Mouse (Mus musculus) testis, adult 2 months (tissue): ENCODE results near the gene Dctn2.

Source experiments
- CTCF ChIP-seq: fragments of 200-500 bp; IDR thresholded peaks from 2 replicates; pipeline ENCODE4 v1.5.1; 2012; ENCODE audit warnings: low read depth, mild to moderate bottlenecking, inconsistent platforms, low read length, moderate library complexity; ENCODE audit not compliant: control insufficient read depth, insufficient read depth, insufficient replicate concordance
- POLR2A ChIP-seq: fragments of 200-500 bp; IDR thresholded peaks from 2 replicates; pipeline ENCODE4 v1.6.1; 2012; ENCODE audit warnings: low read depth, mild to moderate bottlenecking, inconsistent platforms, low read length, moderate library complexity; ENCODE audit not compliant: control insufficient read depth

GRCm38 (mm10) chr10:127255625-127256345 is 10.4 kb upstream of the Dctn2 start:
- TF ChIP-seq CTCF (no peak), POLR2A (no peak)
